Mouse (Mus musculus) ES-Bruce4 (cell line): Measurements from ENCODE around the gene Wfdc15b. TPM values are rescaled to one million over a fixed set of nuclear protein-coding genes. Genes with fewer than 3 reads are reported as not detected.
A peak's percentile ranks its signal among the peaks of the same experiment; 100 is the strongest.

Experiments
- H3K27ac ChIP-seq: 2 replicates; pipeline ENCODE4 v1.5.1; 2012; ENCODE audit warnings: low read length, inconsistent platforms; ENCODE audit not compliant: insufficient read depth
- H3K27me3 ChIP-seq: 2 replicates; pipeline ENCODE4 v1.6.1; 2012; ENCODE audit warnings: mild to moderate bottlenecking, low read length, inconsistent platforms; ENCODE audit not compliant: control insufficient read depth, poor library complexity, insufficient read depth, severe bottlenecking
- H3K36me3 ChIP-seq: 2 replicates; pipeline ENCODE4 v1.6.1; 2012; ENCODE audit warnings: inconsistent platforms, mild to moderate bottlenecking, low read length, moderate library complexity; ENCODE audit not compliant: control insufficient read depth, poor library complexity, insufficient read depth, severe bottlenecking
- H3K4me1 ChIP-seq: one replicate; pipeline ENCODE4 v1.8.1; 2011; ENCODE audit warnings: low read length; ENCODE audit not compliant: control insufficient read depth, insufficient read depth
- H3K4me3 ChIP-seq: 2 replicates; pipeline ENCODE4 v1.5.1; 2011; ENCODE audit warnings: low read depth, mild to moderate bottlenecking, low read length
- H3K9ac ChIP-seq: 2 replicates; pipeline ENCODE4 v1.6.1; 2012; ENCODE audit warnings: low read depth, mild to moderate bottlenecking, inconsistent platforms; ENCODE audit not compliant: poor library complexity, severe bottlenecking
- H3K9me3 ChIP-seq: replicated peaks from 2 replicates; pipeline ENCODE4 v1.6.1; 2012; ENCODE audit warnings: mild to moderate bottlenecking, low read length, inconsistent platforms; ENCODE audit not compliant: control insufficient read depth, poor library complexity, insufficient read depth, severe bottlenecking
- CTCF ChIP-seq: IDR thresholded peaks from one replicate; pipeline ENCODE4 v1.8.1; 2011; ENCODE audit warnings: low read depth, low read length
- EP300 ChIP-seq: IDR thresholded peaks from 2 replicates; pipeline ENCODE4 v1.6.1; 2011; ENCODE audit warnings: low read depth, low read length; ENCODE audit not compliant: insufficient read depth
- POLR2A ChIP-seq: IDR thresholded peaks from one replicate; pipeline ENCODE4 v1.8.1; 2011; ENCODE audit warnings: low read length; ENCODE audit not compliant: insufficient read depth
- polyA plus RNA-seq: library from polyadenylated mRNA; stranded (reverse); fragments of >200 nt; gene quantifications from 2 replicates; pipeline ENCODE4 v1.2.4, GENCODE M21; 2011; ENCODE audit warnings: low read depth; ENCODE audit not compliant: missing spikeins, insufficient read depth, insufficient read length

Wfdc15b gene
- polyA plus RNA-seq, 1 experiment, result not detected

DNA sequence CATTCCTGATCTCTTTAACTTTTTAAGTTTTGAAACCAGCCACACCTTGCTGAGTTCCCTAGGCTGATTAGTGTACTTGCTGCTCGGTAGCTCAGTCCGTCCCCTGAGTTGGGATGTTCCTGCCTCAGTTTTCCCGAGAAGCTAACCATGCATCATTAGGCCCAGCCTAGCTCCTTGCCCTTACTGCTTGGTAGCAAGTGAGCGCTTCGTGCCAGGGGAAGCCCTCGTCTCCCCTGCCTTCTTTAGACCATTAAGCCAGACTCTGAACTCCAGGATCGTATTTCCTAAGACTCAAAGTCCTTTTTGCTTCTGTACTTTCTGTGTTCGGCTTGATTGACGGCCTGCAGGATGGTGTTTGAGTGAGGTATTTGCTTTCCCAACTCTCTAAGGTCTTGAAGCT, 38.1 kb downstream of the Wfdc15b start:
- Histone ChIP-seq H3K9ac (no peak overlapping the region), H3K27ac (no peak overlapping the region), H3K36me3 (no peaks in the 10 kb centered on the region), H3K27me3 (no peaks in the 10 kb centered on the region), H3K4me1 (no peaks in the 10 kb centered on the region), H3K9me3 (no peaks in the 10 kb centered on the region), H3K4me3 (no peak overlapping the region)
- TF ChIP-seq POLR2A (no peak), EP300 (no peak), CTCF (no peak)

DNA sequence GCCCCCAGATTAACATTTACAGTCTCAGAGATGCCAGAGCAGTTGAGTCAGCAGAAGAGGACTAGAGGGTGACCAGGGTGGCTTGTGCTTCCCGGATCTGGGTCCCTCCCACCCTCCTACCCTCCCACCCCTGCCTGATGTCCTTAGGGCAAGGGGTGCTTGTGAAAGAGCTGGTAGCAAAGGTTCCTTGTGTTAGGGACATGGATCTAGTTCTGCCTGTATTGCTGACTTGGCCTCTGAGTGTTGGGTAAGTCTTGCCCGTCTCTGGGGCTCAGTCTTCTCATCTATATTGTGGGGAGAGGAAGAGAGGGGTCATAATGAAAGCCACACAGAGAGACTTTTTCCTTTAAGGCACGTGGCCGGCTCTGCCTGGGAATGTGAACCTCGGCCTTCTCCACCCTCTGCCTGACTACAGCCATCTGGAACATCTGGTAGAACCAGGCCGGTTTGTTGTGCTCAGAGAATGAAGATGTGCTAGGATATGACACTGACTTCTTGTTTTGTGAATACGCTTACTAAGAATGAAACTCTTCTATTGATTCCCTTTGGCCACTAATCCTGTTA, 38.7 kb downstream of the Wfdc15b start, which contains the start of gene Wfdc5:
Wfdc5 (minus strand) TSS at position 51 of the 564 bp plus-strand sequence.
- H3K9me3 ChIP-seq, result no peaks in the 10 kb centered on the region
- H3K4me1 ChIP-seq, result no peaks in the 10 kb centered on the region
- H3K36me3 ChIP-seq, result no peaks in the 10 kb centered on the region
- no peak within 1 kb of the TSS for H3K27ac ChIP-seq
- H3K9ac ChIP-seq, result no peak within 1 kb of the TSS
- H3K27me3 ChIP-seq, result no peaks in the 10 kb centered on the region
- TF ChIP-seq CTCF, result no peak
- H3K4me3 ChIP-seq, result no peak within 1 kb of the TSS

DNA sequence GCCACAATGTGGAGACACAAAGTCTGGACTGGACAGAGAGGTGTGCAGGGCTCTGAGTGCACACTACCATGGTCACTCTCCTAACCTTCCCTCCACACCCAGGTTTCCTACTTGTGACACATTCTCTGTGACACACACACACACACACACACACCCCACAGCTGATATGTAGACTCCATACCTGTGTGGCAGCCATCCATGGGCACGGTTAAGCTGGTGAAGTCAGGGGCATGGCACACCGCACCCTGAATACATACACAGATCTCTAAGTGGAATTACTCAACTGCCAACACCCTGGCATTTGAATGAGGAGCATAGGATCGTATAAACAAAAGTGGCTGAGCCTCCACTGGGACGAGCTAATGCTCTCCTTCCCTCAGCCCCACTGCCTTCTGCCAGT, 40.7 kb downstream of the Wfdc15b start:
- no peak overlapping the region for H3K9ac ChIP-seq
- no peaks in the 10 kb centered on the region for H3K4me1 ChIP-seq
- H3K4me3 ChIP-seq, result no peak overlapping the region
- no peak overlapping the region for H3K27ac ChIP-seq
- no peaks in the 10 kb centered on the region for H3K27me3 ChIP-seq
- no peaks in the 10 kb centered on the region for H3K36me3 ChIP-seq
- no peaks in the 10 kb centered on the region for H3K9me3 ChIP-seq
- no peak for TF ChIP-seq CTCF
- TF ChIP-seq POLR2A, result no peak
- no peak for TF ChIP-seq EP300

DNA sequence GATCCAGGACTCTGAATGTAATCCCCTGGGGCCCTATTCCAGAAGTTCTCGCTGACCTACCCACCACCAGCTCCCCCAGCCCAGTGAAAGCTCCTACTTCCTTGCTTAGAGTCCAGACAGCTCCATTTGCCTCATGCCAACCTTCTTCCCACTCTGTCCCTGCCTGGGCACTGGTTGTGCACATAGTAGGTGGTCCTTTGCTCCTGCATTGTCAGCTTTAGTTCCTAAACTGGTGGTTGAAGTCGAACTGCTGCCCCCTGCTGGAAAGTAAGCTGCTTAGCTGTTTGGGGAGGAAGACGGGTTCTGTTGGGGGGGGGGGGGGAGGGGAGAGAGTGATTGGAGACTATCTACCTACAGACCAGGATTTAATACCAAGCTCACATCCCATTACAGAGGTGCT, 41.3 kb downstream of the Wfdc15b start:
- no peaks in the 10 kb centered on the region for H3K9me3 ChIP-seq
- H3K9ac ChIP-seq, result no peak overlapping the region
- H3K4me1 ChIP-seq, result no peaks in the 10 kb centered on the region
- H3K27me3 ChIP-seq, result no peaks in the 10 kb centered on the region
- H3K36me3 ChIP-seq, result no peaks in the 10 kb centered on the region
- H3K27ac ChIP-seq, result no peak overlapping the region
- no peak overlapping the region for H3K4me3 ChIP-seq
- TF ChIP-seq CTCF (peak; percentile 34), EP300 (no peak)

DNA sequence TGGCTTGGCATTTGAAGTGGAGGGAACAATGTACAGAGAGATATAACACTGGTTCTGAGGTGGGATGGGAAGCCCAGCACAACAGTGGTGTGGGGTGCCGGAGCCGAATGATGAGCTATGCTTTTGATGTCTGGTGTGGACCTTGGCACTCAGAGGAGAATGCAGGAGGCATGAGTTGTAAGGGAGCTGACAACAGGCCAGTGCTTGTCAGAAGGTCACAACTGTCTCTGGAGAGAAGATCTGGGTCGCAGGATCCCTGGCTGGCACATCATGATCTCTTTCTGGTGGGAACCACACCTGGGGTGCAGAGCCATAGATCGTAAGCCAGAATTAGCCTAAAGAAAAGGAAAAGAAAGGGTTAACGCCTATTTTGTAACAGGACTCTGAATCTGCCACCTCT, 43.6 kb downstream of the Wfdc15b start:
- H3K9ac ChIP-seq, result no peak overlapping the region
- H3K27ac ChIP-seq, result no peak overlapping the region
- H3K9me3 ChIP-seq, result no peaks in the 10 kb centered on the region
- no peaks in the 10 kb centered on the region for H3K27me3 ChIP-seq
- no peaks in the 10 kb centered on the region for H3K36me3 ChIP-seq
- H3K4me1 ChIP-seq, result no peaks in the 10 kb centered on the region
- TF ChIP-seq EP300, result no peak
- no peak for TF ChIP-seq POLR2A
- no peak for TF ChIP-seq CTCF
- H3K4me3 ChIP-seq, result no peak overlapping the region

DNA sequence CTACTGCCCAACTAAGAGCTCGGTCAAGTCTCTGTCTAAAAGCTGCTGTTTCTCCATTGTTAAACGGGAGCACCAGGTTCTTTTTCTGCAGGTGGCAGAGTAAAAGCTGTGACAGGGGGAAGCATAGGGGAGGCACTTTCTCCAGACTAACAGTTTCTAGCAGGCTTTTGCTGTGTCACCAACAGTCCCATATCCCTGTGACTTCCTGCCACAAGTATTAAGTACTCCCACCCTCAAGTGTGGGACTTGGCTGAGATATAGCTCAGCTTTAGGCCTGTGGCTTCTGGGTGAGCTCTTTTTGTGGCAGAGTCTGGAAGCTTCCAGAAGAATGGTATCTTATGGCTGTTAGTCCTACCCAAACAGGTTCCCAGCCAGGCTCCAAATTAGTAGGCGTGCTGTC, 45.6 kb downstream of the Wfdc15b start:
- no peaks in the 10 kb centered on the region for H3K4me1 ChIP-seq
- H3K4me3 ChIP-seq, result no peak overlapping the region
- no peak overlapping the region for H3K27ac ChIP-seq
- H3K9ac ChIP-seq, result no peak overlapping the region
- no peaks in the 10 kb centered on the region for H3K9me3 ChIP-seq
- peaks cover 2% of the 10 kb centered on the region; the same call in 1 of the 2 replicates for H3K27me3 ChIP-seq
- no peak for TF ChIP-seq EP300
- no peak for TF ChIP-seq POLR2A
- no peak for TF ChIP-seq CTCF
- no peaks in the 10 kb centered on the region for H3K36me3 ChIP-seq
